Mouse (Mus musculus) forebrain, embryonic 11.5 days (tissue): ENCODE data around the gene Bspry. TPM values are rescaled to one million over a fixed set of nuclear protein-coding genes. Genes with fewer than 3 reads are reported as not detected.
A peak's percentile ranks its signal among the peaks of the same experiment; 100 is the strongest.

Experiments
- ATAC-seq: fragments of 200-750 bp; cut with Nextera tagmentation; replicated peaks from 2 replicates; pipeline ENCODE4 v1.8.0; 2017; ENCODE audit warnings: moderate TSS enrichment; ENCODE audit not compliant: low FRiP score
- DNase-seq: peaks from one replicate; pipeline ENCODE4 v3.0.0-alpha.2; 2017; ENCODE audit warnings: low spot score
- H3K27ac ChIP-seq: fragments of 300-500 bp; sonication (generic); 2 replicates; pipeline ENCODE4 v1.5.1; 2014; ENCODE audit warnings: low read depth, low read length
- H3K27me3 ChIP-seq: fragments of 300-500 bp; sonication (generic); 2 replicates; pipeline ENCODE4 v1.6.1; 2014; ENCODE audit warnings: mild to moderate bottlenecking, low read length, mixed read lengths; ENCODE audit not compliant: control insufficient read depth, insufficient read depth
- H3K36me3 ChIP-seq: fragments of 300-500 bp; sonication (generic); 2 replicates; pipeline ENCODE4 v1.6.1; 2014; ENCODE audit warnings: mild to moderate bottlenecking, low read length, moderate library complexity, mixed read lengths; ENCODE audit not compliant: control insufficient read depth, insufficient read depth
- H3K4me1 ChIP-seq: fragments of 300-500 bp; sonication (generic); replicated peaks from 2 replicates; pipeline ENCODE4 v1.6.1; 2014; ENCODE audit warnings: low read length, mixed read lengths; ENCODE audit not compliant: control insufficient read depth, insufficient read depth
- H3K4me2 ChIP-seq: fragments of 300-500 bp; sonication (generic); 2 replicates; pipeline ENCODE4 v1.6.1; 2014; ENCODE audit warnings: low read depth, mild to moderate bottlenecking, low read length, moderate library complexity, mixed read lengths; ENCODE audit not compliant: severe bottlenecking
- H3K4me3 ChIP-seq: fragments of 300-500 bp; sonication (generic); 2 replicates; pipeline ENCODE4 v1.5.1; 2014; ENCODE audit warnings: low read depth, low read length
- H3K9ac ChIP-seq: fragments of 300-500 bp; sonication (generic); 2 replicates; pipeline ENCODE4 v1.6.1; 2014; ENCODE audit warnings: low read length
- H3K9me3 ChIP-seq: fragments of 300-500 bp; sonication (generic); 2 replicates; pipeline ENCODE4 v1.6.1; 2016; ENCODE audit warnings: low read length, mixed read lengths; ENCODE audit not compliant: control insufficient read depth
- WGBS: fragments of 180-500 bp; shearing (Covaris S2); extraction: QIAGEN DNeasy Blood & Tissue Kit; methylation state at CpG from one replicate; pipeline ENCODE4 v1.1.7; 2014; 5-methylcytosine and 5-hydroxymethylcytosine counted together
- polyA plus RNA-seq: library from polyadenylated mRNA; unstranded; fragments of >200 nt; fragmentation: Nextera tagmentation; extraction: Ambion mirVana; gene quantifications from 2 replicates; pipeline ENCODE4 v1.2.1, GENCODE M21; 2014

Gene Bspry
- polyA plus RNA-seq, result 0.96 and 0.98 TPM in 2 replicates

DNA sequence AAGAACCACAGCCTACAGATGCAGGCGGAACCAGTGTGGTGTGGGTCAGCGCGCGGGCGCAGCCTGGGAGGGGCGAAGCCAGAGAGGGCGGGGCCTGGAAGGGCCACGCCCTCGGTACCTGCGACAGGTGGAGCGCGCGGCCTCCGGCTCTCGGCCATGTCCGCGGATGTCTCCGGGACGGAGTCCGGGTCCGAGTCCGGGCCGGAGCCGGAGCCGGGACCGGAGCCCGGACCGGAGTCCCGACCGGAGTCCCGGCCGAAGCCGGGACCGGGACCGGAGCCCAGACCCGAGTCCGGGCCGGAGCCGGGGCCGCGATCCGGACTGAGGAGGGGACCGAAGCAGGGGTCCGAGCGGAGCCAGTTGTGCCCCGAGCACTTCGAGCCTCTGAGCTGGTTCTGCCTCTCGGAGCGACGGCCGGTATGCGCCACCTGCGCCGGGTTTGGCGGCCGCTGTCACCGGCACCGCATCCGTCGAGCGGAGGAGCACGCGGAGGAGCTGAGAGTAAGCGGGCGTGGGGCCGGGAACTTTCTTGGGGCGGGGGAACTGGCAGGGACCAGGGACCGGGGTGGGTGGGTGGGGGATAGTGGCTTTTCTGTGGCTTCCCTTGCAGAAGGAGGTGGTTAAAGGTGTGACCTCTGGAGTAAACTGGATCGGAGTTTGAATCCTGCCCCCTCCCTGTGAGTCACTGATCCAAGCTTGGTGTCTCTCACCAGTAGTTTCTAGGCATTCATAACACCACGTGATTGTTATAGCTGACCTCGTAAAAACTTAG is at the start of gene Bspry:
TSS of gene Bspry (plus strand) at position 117 of the 772 bp plus-strand sequence.
- WGBS, result 2% methylated on average over 70 of the region's 71 CpGs
- no peaks in the 10 kb centered on the region; the same call in 1 of the 2 replicates for H3K4me1 ChIP-seq
- H3K36me3 ChIP-seq, result no peaks in the 10 kb centered on the region
- no peak within 1 kb of the TSS for H3K27ac ChIP-seq
- H3K4me3 ChIP-seq, result peak within 1 kb of the TSS; percentile 37
- ATAC-seq, result peak; percentile 75
- peaks cover 20% of the 10 kb centered on the region for H3K27me3 ChIP-seq
- DNase-seq, result peak; percentile 68
- peak within 1 kb of the TSS; percentile 75 for H3K4me2 ChIP-seq
- H3K9ac ChIP-seq, result no peak within 1 kb of the TSS; the same call in 1 of the 2 replicates
- no peaks in the 10 kb centered on the region for H3K9me3 ChIP-seq

DNA sequence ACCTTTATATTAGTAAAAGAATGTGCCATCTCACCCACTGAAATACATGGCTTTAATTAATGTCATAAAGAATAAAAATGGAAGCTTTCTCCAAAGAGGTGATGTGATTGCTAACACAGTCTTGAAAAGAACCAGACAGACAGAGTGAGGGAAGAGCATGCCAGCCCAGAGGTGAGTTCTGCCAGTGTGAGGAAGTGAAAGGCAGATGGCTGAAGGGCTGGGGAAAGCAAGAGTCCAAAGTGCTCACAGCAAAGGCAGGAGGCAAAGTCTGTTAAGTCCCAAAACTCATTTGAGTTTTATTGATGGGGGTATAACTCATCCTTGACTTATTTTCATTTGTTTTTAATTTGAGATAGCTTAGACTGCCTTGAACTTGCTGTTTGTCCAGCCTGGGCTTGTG is 49.2 kb upstream of the Bspry start:
- ATAC-seq, result no peak
- H3K27ac ChIP-seq, result no peak overlapping the region

DNA sequence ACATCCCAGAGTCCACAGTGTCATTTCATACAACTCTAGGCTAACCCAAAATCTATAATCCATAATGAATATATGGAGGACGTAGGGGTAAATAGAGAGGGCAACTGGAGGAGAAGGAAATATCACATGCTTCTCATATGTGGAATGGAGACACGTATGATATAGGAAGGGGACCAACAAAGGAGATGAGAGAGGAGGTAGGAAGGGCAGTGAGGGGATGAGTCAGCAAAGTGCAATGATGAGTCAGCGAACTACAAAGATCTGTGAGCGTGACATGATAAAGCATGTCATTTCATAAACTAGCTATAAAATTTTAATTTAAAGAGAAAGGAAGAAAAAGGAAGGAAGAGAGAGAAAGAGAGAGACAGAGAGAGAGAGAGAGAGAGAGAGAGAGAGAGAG is 48.3 kb upstream of the Bspry start:
- 76% methylated on average over 4 of the region's 4 CpGs for WGBS
- Histone ChIP-seq H3K4me1 (no peaks in the 10 kb centered on the region), H3K4me2 (no peak overlapping the region), H3K9ac (no peak overlapping the region), H3K4me3 (no peak overlapping the region), H3K36me3 (no peaks in the 10 kb centered on the region), H3K27me3 (no peaks in the 10 kb centered on the region), H3K9me3 (no peaks in the 10 kb centered on the region), H3K27ac (no peak overlapping the region)
- ATAC-seq, result no peak
- no peak for DNase-seq

More for the DNA sequence above, 49.2 kb upstream of the Bspry start:
- H3K4me3 ChIP-seq, result no peak overlapping the region
- H3K9me3 ChIP-seq, result no peaks in the 10 kb centered on the region
- H3K36me3 ChIP-seq, result no peaks in the 10 kb centered on the region
- H3K9ac ChIP-seq, result no peak overlapping the region
- H3K4me1 ChIP-seq, result no peaks in the 10 kb centered on the region
- H3K27me3 ChIP-seq, result no peaks in the 10 kb centered on the region
- DNase-seq, result no peak
- no peak overlapping the region for H3K4me2 ChIP-seq

DNA sequence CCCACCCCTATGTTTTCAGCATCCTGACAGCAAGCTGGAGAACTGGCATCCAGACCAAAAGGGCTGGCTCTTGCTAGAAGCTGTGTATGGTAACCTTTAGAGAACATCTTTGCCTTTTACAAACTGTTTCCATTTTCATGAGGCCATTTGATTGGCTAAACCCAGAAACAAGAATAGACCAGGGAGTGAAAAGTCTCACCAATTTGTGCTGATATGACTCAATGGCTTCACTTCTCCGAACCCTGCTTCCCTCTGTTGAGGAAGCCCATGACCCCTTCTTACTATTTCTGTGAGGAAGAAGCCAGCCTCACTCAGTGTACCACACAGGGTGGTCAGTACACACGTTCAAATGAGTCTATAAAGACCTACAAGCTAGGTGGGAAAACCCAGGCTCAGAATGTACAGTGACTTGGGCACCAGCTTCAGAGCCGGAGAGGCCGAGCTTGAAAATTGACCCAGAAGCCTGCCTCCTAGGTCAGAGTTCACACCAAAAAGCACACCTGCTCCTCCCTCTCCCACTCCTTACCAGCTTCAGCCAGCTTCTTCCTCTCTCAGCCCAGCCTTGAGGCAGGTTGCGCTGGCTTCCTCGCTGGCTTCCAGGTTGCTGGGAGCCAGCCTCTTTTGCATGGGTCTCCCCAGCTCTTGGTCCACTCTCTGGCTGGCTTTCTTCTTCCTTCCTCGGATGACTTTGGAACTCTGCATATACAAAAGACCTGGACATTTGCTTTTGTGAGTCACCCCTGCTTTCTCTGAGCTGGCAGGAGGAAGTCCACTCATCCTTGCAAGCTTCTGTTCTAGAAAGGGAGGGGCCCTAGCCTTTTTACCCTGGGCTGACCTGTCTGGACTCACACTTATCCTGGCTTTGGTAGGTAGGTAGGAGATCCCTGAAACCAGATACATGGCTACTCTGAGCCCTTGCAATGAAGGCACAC is 45.6 kb upstream of the Bspry start:
- WGBS, result 79% methylated on average over 7 of the region's 7 CpGs
- no peak for ATAC-seq

DNA sequence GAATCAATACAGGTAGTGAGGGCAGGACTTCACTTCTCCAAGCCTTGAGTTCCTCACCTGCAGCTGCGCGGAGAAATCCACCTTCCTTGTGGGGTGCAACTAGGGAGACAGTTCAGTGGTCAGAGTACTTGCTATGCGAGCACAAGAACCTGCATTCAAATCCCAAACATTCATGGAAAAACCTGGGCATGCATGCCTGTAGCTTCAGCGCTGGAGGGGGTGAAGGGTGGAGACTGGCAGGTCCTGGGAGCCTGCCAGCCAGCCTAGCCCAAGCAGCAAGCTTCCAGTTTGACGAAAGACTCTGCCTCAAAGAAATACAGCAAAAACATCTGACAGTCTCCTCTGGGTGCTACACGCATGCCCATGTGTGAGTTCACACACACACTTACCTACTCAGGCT is 44.8 kb upstream of the Bspry start, which contains the start of gene Rnf183:
TSS of gene Rnf183 (minus strand) at position 172 of the 400 bp plus-strand sequence.
- 85% methylated on average over 6 of the region's 6 CpGs for WGBS

More for the DNA sequence above, 45.6 kb upstream of the Bspry start:
- no peak overlapping the region for H3K9ac ChIP-seq
- H3K27me3 ChIP-seq, result no peaks in the 10 kb centered on the region
- H3K36me3 ChIP-seq, result no peaks in the 10 kb centered on the region
- H3K4me1 ChIP-seq, result no peaks in the 10 kb centered on the region
- H3K4me3 ChIP-seq, result no peak overlapping the region
- no peak for DNase-seq
- no peak overlapping the region for H3K4me2 ChIP-seq
- H3K27ac ChIP-seq, result no peak overlapping the region
- no peaks in the 10 kb centered on the region for H3K9me3 ChIP-seq

DNA sequence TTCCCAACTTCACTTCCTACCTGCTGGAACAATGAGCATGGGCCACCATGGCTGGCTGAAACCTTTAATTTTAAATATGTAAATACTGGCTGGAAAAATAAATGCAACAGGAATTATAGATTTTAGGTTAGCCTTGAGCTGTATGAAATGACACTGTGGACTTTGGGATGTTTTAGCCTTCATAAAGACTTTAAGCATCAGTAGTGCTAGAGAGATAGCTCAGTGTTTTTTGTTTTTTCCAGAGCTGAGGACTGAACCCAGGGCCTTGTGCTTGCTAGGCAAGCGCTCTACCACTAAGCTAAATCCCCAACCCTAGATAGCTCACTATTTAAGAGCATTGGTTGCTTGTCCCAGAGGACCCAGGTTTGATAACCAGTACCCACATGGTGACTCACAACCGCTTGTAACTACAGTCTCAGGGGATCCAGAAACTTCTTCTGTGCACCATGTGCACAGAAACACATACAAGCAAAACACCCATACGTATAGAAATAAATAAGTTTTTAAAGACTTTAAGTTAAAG is 42.5 kb upstream of the Bspry start:
- Histone ChIP-seq H3K4me1 (no peaks in the 10 kb centered on the region), H3K9me3 (no peaks in the 10 kb centered on the region), H3K36me3 (no peaks in the 10 kb centered on the region), H3K4me2 (no peak overlapping the region), H3K27me3 (no peaks in the 10 kb centered on the region), H3K4me3 (no peak overlapping the region), H3K27ac (no peak overlapping the region), H3K9ac (no peak overlapping the region)
- ATAC-seq (no peak), DNase-seq (no peak)
- 85% methylated on average over 3 of the region's 3 CpGs for WGBS

More for the DNA sequence above, 44.8 kb upstream of the Bspry start, which contains the start of gene Rnf183:
- Histone ChIP-seq H3K9ac (no peak within 1 kb of the TSS), H3K4me2 (no peak within 1 kb of the TSS), H3K27me3 (no peaks in the 10 kb centered on the region), H3K4me3 (no peak within 1 kb of the TSS), H3K27ac (no peak within 1 kb of the TSS), H3K4me1 (no peaks in the 10 kb centered on the region), H3K9me3 (no peaks in the 10 kb centered on the region), H3K36me3 (no peaks in the 10 kb centered on the region)
- DNase-seq, result no peak
- ATAC-seq, result no peak

DNA sequence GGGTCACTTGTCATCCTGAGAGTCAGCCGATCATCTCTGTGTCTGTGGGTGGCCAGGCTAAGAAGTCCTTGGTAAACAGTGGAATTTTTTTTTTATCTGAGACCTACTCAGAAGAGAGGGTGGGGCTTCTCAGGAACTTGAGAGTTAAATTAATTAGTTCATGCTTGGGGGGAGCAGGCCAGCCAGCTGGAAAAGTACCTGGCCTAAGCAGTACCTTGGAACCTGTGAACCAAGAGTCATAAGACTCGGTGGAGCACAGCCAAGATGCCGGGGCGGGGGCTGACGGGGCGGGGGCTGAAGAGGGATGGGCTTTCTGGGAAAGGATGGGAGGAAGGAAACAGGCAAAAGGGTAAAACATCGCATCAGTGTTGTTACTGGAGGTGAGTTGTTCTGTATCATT is 42.0 kb upstream of the Bspry start:
- Histone ChIP-seq H3K27ac (no peak overlapping the region), H3K4me1 (no peaks in the 10 kb centered on the region), H3K9me3 (no peaks in the 10 kb centered on the region), H3K27me3 (no peaks in the 10 kb centered on the region), H3K4me2 (no peak overlapping the region), H3K36me3 (no peaks in the 10 kb centered on the region), H3K4me3 (no peak overlapping the region), H3K9ac (no peak overlapping the region)
- DNase-seq, result no peak
- no peak for ATAC-seq
- 84% methylated on average over 7 of the region's 7 CpGs for WGBS

DNA sequence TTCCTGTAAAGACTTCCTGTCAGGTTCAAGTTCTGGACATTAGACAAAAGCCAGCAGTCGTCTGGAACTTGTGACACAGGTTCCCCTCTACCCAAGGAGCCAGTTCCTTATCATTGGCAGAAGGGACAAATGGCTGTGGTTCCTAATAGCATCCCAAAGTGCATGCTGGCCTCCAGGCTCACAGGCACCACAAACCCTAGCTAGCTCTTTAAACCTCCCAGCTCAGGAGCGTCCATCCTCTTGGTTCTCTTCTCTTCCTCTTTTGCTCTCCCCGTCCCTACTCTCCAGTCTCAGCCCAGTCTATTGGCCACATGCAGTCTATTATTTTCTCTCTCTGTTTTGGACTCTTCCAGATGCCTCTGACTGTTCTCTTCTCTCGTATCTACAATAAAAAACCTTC is 40.1 kb upstream of the Bspry start:
- WGBS, result 70% methylated on average over 4 of the region's 4 CpGs
- ATAC-seq (no peak), DNase-seq (no peak)
- Histone ChIP-seq H3K4me3 (no peak overlapping the region), H3K9me3 (no peaks in the 10 kb centered on the region), H3K27me3 (no peaks in the 10 kb centered on the region), H3K4me2 (no peak overlapping the region), H3K27ac (no peak overlapping the region), H3K36me3 (no peaks in the 10 kb centered on the region), H3K9ac (no peak overlapping the region), H3K4me1 (no peaks in the 10 kb centered on the region)
